Mouse (Mus musculus) heart, embryonic 11.5 days (tissue): ENCODE results near the gene Pdss2. TPM values are rescaled to one million over a fixed set of nuclear protein-coding genes. Genes with fewer than 3 reads are reported as not detected.
A peak's percentile ranks its signal among the peaks of the same experiment; 100 is the strongest.

Experiments used
- ATAC-seq: fragments of 200-750 bp; cut with Nextera tagmentation; replicated peaks from 2 replicates; pipeline ENCODE4 v1.8.0; 2017; ENCODE audit warnings: moderate library complexity; ENCODE audit not compliant: insufficient number of reproducible peaks, low FRiP score, low TSS enrichment
- H3K27ac ChIP-seq: fragments of 300-500 bp; sonication (generic); 2 replicates; pipeline ENCODE4 v1.5.1; 2014; ENCODE audit warnings: mild to moderate bottlenecking, low read depth, low read length
- H3K27me3 ChIP-seq: fragments of 300-500 bp; sonication (generic); 2 replicates; pipeline ENCODE4 v1.6.1; 2014; ENCODE audit warnings: mild to moderate bottlenecking, low read length, mixed read lengths; ENCODE audit not compliant: control insufficient read depth, insufficient read depth
- H3K36me3 ChIP-seq: fragments of 300-500 bp; sonication (generic); 2 replicates; pipeline ENCODE4 v1.6.1; 2014; ENCODE audit warnings: mild to moderate bottlenecking, low read length, moderate library complexity, mixed read lengths; ENCODE audit not compliant: control insufficient read depth, insufficient read depth
- H3K4me1 ChIP-seq: fragments of 300-500 bp; sonication (generic); 2 replicates; pipeline ENCODE4 v1.6.1; 2014; ENCODE audit warnings: low read length; ENCODE audit not compliant: control insufficient read depth, insufficient read depth
- H3K4me2 ChIP-seq: fragments of 300-500 bp; sonication (generic); 2 replicates; pipeline ENCODE4 v1.6.1; 2014; ENCODE audit warnings: mild to moderate bottlenecking, moderate library complexity
- H3K4me3 ChIP-seq: fragments of 300-500 bp; sonication (generic); 2 replicates; pipeline ENCODE4 v1.5.1; 2014; ENCODE audit warnings: low read depth, low read length
- H3K9ac ChIP-seq: fragments of 300-500 bp; sonication (generic); 2 replicates; pipeline ENCODE4 v1.6.1; 2014; ENCODE audit warnings: mild to moderate bottlenecking, low read depth, low read length, moderate library complexity
- H3K9me3 ChIP-seq: fragments of 300-500 bp; sonication (generic); replicated peaks from 2 replicates; pipeline ENCODE4 v1.6.1; 2016; ENCODE audit warnings: low read length; ENCODE audit not compliant: control insufficient read depth
- WGBS: fragments of 180-500 bp; shearing (Covaris S2); extraction: QIAGEN DNeasy Blood & Tissue Kit; methylation state at CpG from one replicate; pipeline ENCODE4 v1.1.7; 2014; ENCODE audit not compliant: insufficient replicate concordance; 5-methylcytosine and 5-hydroxymethylcytosine counted together
- polyA plus RNA-seq: library from polyadenylated mRNA; unstranded; fragments of >200 nt; fragmentation: Nextera tagmentation; extraction: Ambion mirVana; gene quantifications from 2 replicates; pipeline ENCODE4 v1.2.1, GENCODE M21; 2014

Pdss2 gene
- polyA plus RNA-seq, 1 experiment from 2014 or later, result 10.6 TPM

GRCm38 (mm10) chr10:43378732-43379644 lies 157.7 kb downstream of the Pdss2 start:
- Histone ChIP-seq H3K9ac (no peak overlapping the region), H3K27ac (peak overlapping the region; percentile 46; the same call in 1 of the 2 replicates), H3K27me3 (no peaks in the 10 kb centered on the region), H3K4me3 (no peak overlapping the region), H3K4me2 (no peak overlapping the region), H3K9me3 (no peaks in the 10 kb centered on the region), H3K4me1 (no peaks in the 10 kb centered on the region), H3K36me3 (no peaks in the 10 kb centered on the region)
- no peak; the same call in 1 of the 2 replicates for ATAC-seq
- WGBS, result 66% methylated on average over 15 of the region's 15 CpGs

DNA sequence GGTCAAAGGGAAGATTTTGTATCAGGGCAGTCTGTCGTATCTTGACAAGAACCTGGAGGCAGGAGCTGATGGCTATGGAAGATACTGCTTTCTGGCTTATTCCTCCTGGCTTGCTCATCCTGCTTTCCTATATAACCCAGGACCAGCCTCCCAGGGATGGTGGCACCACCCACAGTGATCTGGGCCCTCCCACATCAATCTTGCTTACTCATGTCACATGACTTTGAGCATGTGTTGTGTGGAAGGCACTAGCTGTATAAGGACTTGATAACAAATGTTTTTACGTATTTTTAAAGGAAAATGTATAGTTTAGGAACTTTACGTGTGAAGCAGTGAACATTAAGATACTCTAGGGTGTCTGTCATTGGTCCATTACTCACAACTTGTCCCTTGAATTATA lies 161.4 kb downstream of the Pdss2 start:
- no peaks in the 10 kb centered on the region for H3K36me3 ChIP-seq
- no peak overlapping the region for H3K4me2 ChIP-seq
- ATAC-seq, result no peak
- no peak overlapping the region for H3K9ac ChIP-seq
- peaks cover 10% of the 10 kb centered on the region; the same call in 1 of the 2 replicates for H3K4me1 ChIP-seq
- 86% methylated on average over 3 of the region's 3 CpGs for WGBS
- no peaks in the 10 kb centered on the region for H3K27me3 ChIP-seq
- H3K4me3 ChIP-seq, result no peak overlapping the region
- no peaks in the 10 kb centered on the region for H3K9me3 ChIP-seq
- H3K27ac ChIP-seq, result no peak overlapping the region

- no peak overlapping the region for H3K4me2 ChIP-seq
- H3K9me3 ChIP-seq, result no peaks in the 10 kb centered on the region
- peaks cover 10% of the 10 kb centered on the region; the same call in 1 of the 2 replicates for H3K4me1 ChIP-seq
- no peaks in the 10 kb centered on the region for H3K36me3 ChIP-seq
- no peak for ATAC-seq
- H3K27me3 ChIP-seq, result no peaks in the 10 kb centered on the region
- 39% methylated on average over 5 of the region's 5 CpGs for WGBS
- H3K27ac ChIP-seq, result no peak overlapping the region
- H3K9ac ChIP-seq, result no peak overlapping the region
- H3K4me3 ChIP-seq, result no peak overlapping the region
Measured at GRCm38 (mm10) chr10:43384623-43385022, 163.3 kb downstream of the Pdss2 start.

DNA sequence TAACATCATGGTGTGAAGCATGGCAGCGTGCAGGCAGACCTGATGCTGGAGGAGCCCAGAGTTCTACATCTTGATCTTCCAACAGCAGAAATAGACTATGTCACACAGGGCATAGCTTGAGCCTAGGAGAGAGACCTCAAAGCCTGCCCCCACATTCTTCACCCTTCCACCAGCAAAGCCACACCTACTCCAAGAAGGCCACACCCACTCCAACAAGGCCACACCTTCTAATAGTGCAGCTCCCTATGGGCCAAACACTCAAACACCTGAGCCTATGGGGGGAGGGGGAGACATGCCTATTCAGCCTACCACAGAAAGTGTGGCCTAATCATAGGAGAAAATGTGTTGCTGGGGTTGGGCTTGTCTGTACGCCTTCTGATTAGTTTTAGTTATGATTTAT lies 171.6 kb downstream of the Pdss2 start:
- H3K9me3 ChIP-seq, result no peaks in the 10 kb centered on the region
- ATAC-seq, result no peak
- no peak overlapping the region for H3K4me2 ChIP-seq
- H3K36me3 ChIP-seq, result no peaks in the 10 kb centered on the region
- H3K9ac ChIP-seq, result no peak overlapping the region
- no peak overlapping the region for H3K4me3 ChIP-seq
- H3K27me3 ChIP-seq, result no peaks in the 10 kb centered on the region
- 98% methylated on average over 2 of the region's 2 CpGs for WGBS
- no peaks in the 10 kb centered on the region for H3K4me1 ChIP-seq
- H3K27ac ChIP-seq, result no peak overlapping the region

DNA sequence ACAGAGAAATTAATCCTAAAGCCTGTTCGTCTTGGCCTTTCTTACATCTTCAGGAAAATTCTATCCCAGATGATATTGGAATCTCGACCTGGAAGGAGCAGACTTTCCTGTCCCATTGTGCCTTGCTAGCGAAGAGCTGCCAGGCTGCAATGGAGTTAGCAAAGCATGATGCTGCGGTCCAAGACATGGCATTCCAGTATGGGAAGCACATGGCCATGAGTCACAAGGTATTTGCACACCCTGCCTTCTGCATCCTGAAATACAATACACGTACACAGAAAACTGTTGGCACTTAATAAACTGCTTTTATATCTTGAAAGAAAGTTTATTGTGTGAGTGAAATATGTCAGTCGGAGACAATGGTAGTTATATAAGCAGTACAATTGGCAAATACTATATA lies 172.5 kb downstream of the Pdss2 start:
- Histone ChIP-seq H3K4me2 (no peak overlapping the region), H3K9ac (no peak overlapping the region), H3K27ac (no peak overlapping the region), H3K9me3 (no peaks in the 10 kb centered on the region), H3K4me3 (no peak overlapping the region), H3K4me1 (no peaks in the 10 kb centered on the region), H3K27me3 (no peaks in the 10 kb centered on the region), H3K36me3 (no peaks in the 10 kb centered on the region)
- 88% methylated on average over 6 of the region's 6 CpGs for WGBS
- no peak for ATAC-seq

- Histone ChIP-seq H3K9ac (no peak overlapping the region), H3K36me3 (no peaks in the 10 kb centered on the region), H3K27ac (no peak overlapping the region), H3K4me2 (no peak overlapping the region), H3K27me3 (no peaks in the 10 kb centered on the region), H3K4me3 (no peak overlapping the region), H3K4me1 (no peaks in the 10 kb centered on the region), H3K9me3 (no peaks in the 10 kb centered on the region)
- 88% methylated on average over 4 of the region's 4 CpGs for WGBS
- no peak for ATAC-seq
Measured at GRCm38 (mm10) chr10:43395824-43396223, 174.5 kb downstream of the Pdss2 start.

DNA sequence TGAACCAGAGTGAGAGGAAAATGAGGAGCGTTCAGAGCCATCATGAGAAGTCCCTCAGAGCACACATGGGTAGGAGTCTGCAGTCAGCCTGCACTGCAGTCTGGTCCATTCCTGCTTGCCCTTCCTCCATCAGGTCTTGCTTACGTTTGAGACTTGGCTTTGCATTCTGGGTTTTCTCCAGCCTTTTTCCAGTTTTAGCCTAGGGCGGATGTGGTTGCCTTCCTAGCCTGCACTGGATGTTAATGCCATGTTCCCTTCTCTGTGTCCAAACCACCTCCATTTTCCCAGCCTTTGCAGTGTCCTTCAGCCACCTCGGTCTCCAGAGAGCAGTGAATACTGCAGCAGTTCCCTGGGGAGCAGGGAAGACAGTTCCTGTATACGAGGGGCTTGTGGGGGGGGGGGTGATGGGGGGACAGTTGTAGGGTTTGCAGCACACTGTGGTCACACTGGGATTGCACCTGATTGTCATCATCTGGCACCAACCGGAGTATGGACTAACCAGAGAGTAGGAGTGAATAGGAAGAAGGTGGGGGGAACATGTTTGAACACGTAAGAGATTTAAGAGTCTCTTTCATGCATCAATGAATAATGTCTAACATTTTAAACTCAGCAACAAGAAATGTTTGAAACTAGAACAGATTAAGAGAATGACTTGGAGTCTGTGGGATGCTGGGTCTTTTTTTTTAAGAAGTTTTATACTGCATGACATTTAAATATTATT lies 178.5 kb downstream of the Pdss2 start:
- Histone ChIP-seq H3K27me3 (no peaks in the 10 kb centered on the region), H3K4me2 (no peak overlapping the region), H3K9ac (no peak overlapping the region), H3K4me1 (no peaks in the 10 kb centered on the region), H3K36me3 (no peaks in the 10 kb centered on the region), H3K9me3 (no peaks in the 10 kb centered on the region), H3K27ac (no peak overlapping the region), H3K4me3 (no peak overlapping the region)
- no peak for ATAC-seq
- 78% methylated on average over 7 of the region's 7 CpGs for WGBS

DNA sequence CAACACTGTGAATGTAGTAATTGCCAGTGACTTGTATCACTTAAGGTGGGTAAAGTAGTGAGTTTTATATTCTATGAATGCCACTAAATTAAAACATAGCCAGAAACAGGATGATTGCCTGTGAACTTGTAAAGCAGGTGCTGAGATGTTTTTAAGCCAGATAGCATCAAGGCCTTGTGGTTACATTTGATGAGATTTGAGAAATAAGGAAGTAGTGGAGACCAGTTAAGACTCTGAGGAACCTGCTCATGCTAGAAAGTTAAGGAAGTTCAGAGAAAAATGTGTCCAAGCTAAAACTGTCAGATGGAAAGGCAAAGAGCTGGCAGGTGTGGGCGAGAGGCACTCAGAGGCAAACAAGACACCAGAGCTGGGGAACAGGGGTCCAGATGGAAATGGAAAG lies 184.8 kb downstream of the Pdss2 start:
- no peak overlapping the region for H3K4me3 ChIP-seq
- 88% methylated on average over 1 of the region's 1 CpGs for WGBS
- no peaks in the 10 kb centered on the region for H3K36me3 ChIP-seq
- no peaks in the 10 kb centered on the region for H3K27me3 ChIP-seq
- H3K4me1 ChIP-seq, result no peaks in the 10 kb centered on the region; the same call in 1 of the 2 replicates
- no peak overlapping the region for H3K4me2 ChIP-seq
- no peak overlapping the region for H3K27ac ChIP-seq
- H3K9me3 ChIP-seq, result no peaks in the 10 kb centered on the region
- no peak overlapping the region for H3K9ac ChIP-seq
- ATAC-seq, result no peak
